Mouse (Mus musculus) liver (tissue): ENCODE measurements around the gene Skil.

Source experiments
- DNase-seq: peaks from one replicate; pipeline ENCODE4 v3.0.0-alpha.2; 2020; ENCODE audit warnings: mixed read lengths

Skil gene

GRCm38 (mm10) chr3:31094531-31095178 is at the start of gene Skil:
TSS of gene Skil (plus strand) at chr3:31095058.
- peak; percentile 96 for DNase-seq

- no peak for DNase-seq
Observed at GRCm38 (mm10) chr3:31047263-31047662, 47.6 kb upstream of the Skil start.

GRCm38 (mm10) chr3:31049087-31049486 is 45.8 kb upstream of the Skil start:
- no peak for DNase-seq

GRCm38 (mm10) chr3:31050375-31050774 is 44.5 kb upstream of the Skil start:
- no peak for DNase-seq

GRCm38 (mm10) chr3:31051730-31052129 is 43.1 kb upstream of the Skil start:
- DNase-seq, result no peak

- DNase-seq, result no peak
Observed at GRCm38 (mm10) chr3:31053191-31053590, 41.7 kb upstream of the Skil start.

- no peak for DNase-seq
Observed at GRCm38 (mm10) chr3:31054888-31055287, 40.0 kb upstream of the Skil start.

- peak; percentile 50 for DNase-seq
Observed at GRCm38 (mm10) chr3:31056047-31056650, 38.7 kb upstream of the Skil start.

GRCm38 (mm10) chr3:31056651-31057627 is 37.9 kb upstream of the Skil start:
- peak; percentile 77 for DNase-seq

GRCm38 (mm10) chr3:31060745-31061102 is 34.1 kb upstream of the Skil start:
- no peak for DNase-seq

GRCm38 (mm10) chr3:31061103-31061785 is 33.6 kb upstream of the Skil start:
- DNase-seq, result peak; percentile 26

GRCm38 (mm10) chr3:31061786-31062120 is 33.1 kb upstream of the Skil start:
- peak; percentile 18 for DNase-seq

GRCm38 (mm10) chr3:31062325-31062724 is 32.5 kb upstream of the Skil start:
- no peak for DNase-seq

- no peak for DNase-seq
Observed at GRCm38 (mm10) chr3:31068482-31068881, 26.4 kb upstream of the Skil start.

GRCm38 (mm10) chr3:31071804-31072203 is 23.1 kb upstream of the Skil start:
- no peak for DNase-seq

- no peak for DNase-seq
Observed at GRCm38 (mm10) chr3:31075808-31076207, 19.1 kb upstream of the Skil start.

- no peak for DNase-seq
Observed at GRCm38 (mm10) chr3:31077068-31077703, 17.7 kb upstream of the Skil start.

GRCm38 (mm10) chr3:31079450-31079849 is 15.4 kb upstream of the Skil start:
- DNase-seq, result no peak

- no peak for DNase-seq
Observed at GRCm38 (mm10) chr3:31080791-31081502, 13.9 kb upstream of the Skil start.

GRCm38 (mm10) chr3:31082838-31083506 is 11.9 kb upstream of the Skil start:
- no peak for DNase-seq

GRCm38 (mm10) chr3:31083507-31084245 is 11.2 kb upstream of the Skil start:
- peak; percentile 25 for DNase-seq
